Mouse (Mus musculus) brain, embryonic 14.5 days (tissue): ENCODE measurements around the gene Gm10282. TPM values are rescaled to one million over a fixed set of nuclear protein-coding genes. Genes with fewer than 3 reads are reported as not detected.

Experiments
- DNase-seq: peaks from one replicate; pipeline ENCODE4 v3.0.0-alpha.2; 2011; ENCODE audit warnings: low read depth
- CTCF ChIP-seq: fragments of 200-500 bp; IDR thresholded peaks from 2 replicates; pipeline ENCODE4 v1.5.1; 2012; ENCODE audit warnings: inconsistent platforms, mild to moderate bottlenecking, moderate library complexity, borderline replicate concordance; ENCODE audit not compliant: insufficient read depth, insufficient read length; ENCODE audit errors: extremely low read depth
- POLR2A ChIP-seq: fragments of 200-500 bp; IDR thresholded peaks from 2 replicates; pipeline ENCODE4 v1.6.1; 2012; ENCODE audit warnings: mild to moderate bottlenecking, inconsistent platforms, borderline replicate concordance; ENCODE audit not compliant: poor library complexity, insufficient read depth, insufficient read length, severe bottlenecking; ENCODE audit errors: extremely low read depth
- polyA plus RNA-seq: library from polyadenylated mRNA; depleted of rRNA; stranded (reverse); fragments of >200 nt; gene quantifications from 2 replicates; pipeline ENCODE4 v1.2.3, GENCODE M21; 2012

Gene Gm10282
- polyA plus RNA-seq, 1 experiment, result 14.3 TPM

GRCm38 (mm10) chr8:72333429-72334143 lies 28.5 kb upstream of the Gm10282 start:
- TF ChIP-seq POLR2A, result no peak
- no peak for TF ChIP-seq CTCF
- no peak for DNase-seq

- DNase-seq, result no peak
- TF ChIP-seq CTCF (no peak), POLR2A (no peak)
Observed at GRCm38 (mm10) chr8:72331631-72332030, 26.6 kb upstream of the Gm10282 start.

GRCm38 (mm10) chr8:72330806-72331516 lies 25.9 kb upstream of the Gm10282 start:
- TF ChIP-seq CTCF (no peak), POLR2A (no peak)

GRCm38 (mm10) chr8:72329116-72329515 lies 24.1 kb upstream of the Gm10282 start:
- no peak for DNase-seq
- TF ChIP-seq CTCF, result no peak
- no peak for TF ChIP-seq POLR2A

More at GRCm38 (mm10) chr8:72330806-72331516, 25.9 kb upstream of the Gm10282 start:
- no peak for DNase-seq

GRCm38 (mm10) chr8:72324708-72325107 lies 19.6 kb upstream of the Gm10282 start:
- no peak for DNase-seq
- TF ChIP-seq POLR2A (no peak), CTCF (no peak)

GRCm38 (mm10) chr8:72324036-72324706 lies 19.1 kb upstream of the Gm10282 start:
- TF ChIP-seq CTCF (no peak), POLR2A (no peak)
- no peak for DNase-seq

- no peak for DNase-seq
Observed at GRCm38 (mm10) chr8:72323131-72323725, 18.2 kb upstream of the Gm10282 start.

GRCm38 (mm10) chr8:72322471-72322889 lies 17.4 kb upstream of the Gm10282 start:
- no peak for TF ChIP-seq POLR2A
- no peak for TF ChIP-seq CTCF
- no peak for DNase-seq

More at GRCm38 (mm10) chr8:72323131-72323725, 18.2 kb upstream of the Gm10282 start:
- no peak for TF ChIP-seq POLR2A
- no peak for TF ChIP-seq CTCF

- no peak for DNase-seq
- TF ChIP-seq CTCF (no peak), POLR2A (no peak)
Observed at GRCm38 (mm10) chr8:72321635-72322441, 16.8 kb upstream of the Gm10282 start.

GRCm38 (mm10) chr8:72320803-72321583 lies 15.9 kb upstream of the Gm10282 start:
- no peak for TF ChIP-seq CTCF
- no peak for TF ChIP-seq POLR2A
- no peak for DNase-seq

- TF ChIP-seq POLR2A (no peak), CTCF (no peak)
- peak; percentile 5 for DNase-seq
Observed at GRCm38 (mm10) chr8:72319921-72320802, 15.1 kb upstream of the Gm10282 start.

GRCm38 (mm10) chr8:72319397-72319796 lies 14.3 kb upstream of the Gm10282 start:
- DNase-seq, result no peak
- TF ChIP-seq CTCF, result no peak
